Mouse (Mus musculus) adrenal gland, adult (tissue): ENCODE results near the gene Ddn.
A peak's percentile ranks its signal among the peaks of the same experiment; 100 is the strongest.

Experiments used
- DNase-seq, 2 experiments: peaks; one replicate each; pipeline ENCODE4 v3.0.0; 2022 to 2023; ENCODE audit warnings: low spot score in 1 of 2; ENCODE audit not compliant: inconsistent age in 2 of 2

Ddn gene

GRCm38 (mm10) chr15:98809390-98809789, at the start of gene Ddn:
Ddn (minus strand) TSS chr15:98809490.
- DNase-seq: no peak

- DNase-seq: peak in 1 of 2 experiments; percentile 6
Observed at GRCm38 (mm10) chr15:98854214-98854613, 44.9 kb upstream of the Ddn start.

GRCm38 (mm10) chr15:98853161-98853937, 44.1 kb upstream of the Ddn start:
- DNase-seq: peak in 1 of 2 experiments; percentile 19

- DNase-seq: no peak
Observed at GRCm38 (mm10) chr15:98852733-98853132, 43.4 kb upstream of the Ddn start.

DNA sequence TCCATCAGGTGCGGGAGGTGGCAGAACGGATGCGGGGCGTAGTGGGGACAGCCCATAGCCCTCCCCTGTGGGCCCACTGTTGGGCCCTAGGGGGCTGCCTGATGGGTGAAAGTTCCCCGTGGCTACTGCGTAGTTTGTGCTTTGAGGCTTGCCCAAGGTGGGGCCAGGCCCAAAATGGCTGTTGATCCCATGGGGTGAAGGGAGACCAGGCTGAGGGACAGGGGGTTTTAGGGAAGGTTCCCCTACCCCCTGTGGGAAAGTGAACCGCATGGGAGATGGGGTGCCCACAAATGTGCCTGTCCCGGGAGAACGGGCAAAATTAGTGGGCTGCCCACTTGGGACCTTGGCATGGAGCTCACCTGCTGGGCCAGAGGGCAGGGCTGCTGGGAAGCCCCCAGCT, 42.8 kb upstream of the Ddn start:
- peak in 1 of 2 experiments; percentile 6 for DNase-seq

DNA sequence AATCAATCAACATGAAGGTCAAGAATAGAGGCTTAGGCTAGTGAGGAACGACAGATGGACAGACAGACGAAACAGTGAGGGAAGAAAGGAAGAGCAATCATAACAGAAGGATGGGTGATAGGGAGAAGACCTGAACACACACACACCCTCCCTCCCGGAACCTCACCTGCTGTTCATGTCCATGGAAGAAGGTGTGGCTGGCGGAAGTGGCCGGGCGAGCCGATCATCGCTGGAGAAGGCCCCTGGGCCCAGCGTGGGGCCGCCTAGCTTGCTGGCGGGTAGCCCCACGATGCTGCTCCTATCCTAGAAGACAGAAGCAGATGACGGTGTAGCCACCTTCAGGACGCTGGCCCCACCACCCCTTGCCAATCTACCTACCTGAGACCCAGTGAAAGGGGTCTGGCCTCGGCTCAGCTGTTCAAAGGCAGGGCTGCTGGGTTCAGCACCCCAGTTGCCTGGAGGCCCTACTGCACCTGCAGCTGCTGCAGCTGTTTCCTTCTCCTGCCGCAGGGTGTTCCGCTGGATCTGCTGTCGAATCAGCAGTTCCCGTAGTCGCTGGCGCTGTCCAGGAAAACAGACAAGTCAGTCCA, 42.0 kb upstream of the Ddn start:
- DNase-seq: peak in 1 of 2 experiments; percentile 11

- DNase-seq: peak in 1 of 2 experiments; percentile 22
Observed at GRCm38 (mm10) chr15:98850668-98851067, 41.4 kb upstream of the Ddn start.

DNA sequence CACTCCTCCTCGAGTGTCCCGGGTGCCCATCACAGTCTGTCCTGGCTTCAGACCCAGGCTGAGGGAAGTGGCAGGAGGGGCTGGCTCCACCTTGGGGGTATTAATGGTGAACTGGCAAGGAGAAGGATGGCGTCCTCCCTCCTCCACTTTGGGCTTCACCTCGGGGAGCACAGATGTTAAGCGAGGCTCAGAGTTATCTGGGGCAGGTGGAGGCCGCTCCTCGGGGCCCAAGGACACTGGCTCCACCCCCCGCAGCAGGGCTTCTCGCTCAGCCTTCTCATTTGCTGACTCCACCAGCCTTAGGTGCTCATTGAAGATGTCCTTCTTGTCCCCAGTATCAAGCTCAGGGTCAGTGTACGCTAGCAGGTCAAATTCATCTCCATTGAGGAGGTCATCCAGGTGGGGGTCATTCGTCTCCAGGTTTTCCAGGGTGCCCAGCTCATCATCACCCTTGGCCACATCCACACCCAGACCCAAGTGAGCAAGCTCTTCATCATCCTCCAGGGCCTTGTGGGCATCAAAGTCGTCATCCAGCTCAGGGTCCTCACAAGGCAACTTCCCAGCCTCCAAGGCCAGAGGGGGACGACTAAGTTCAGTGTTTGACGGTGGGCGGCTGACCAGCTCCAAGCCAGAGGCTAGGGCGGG, 40.8 kb upstream of the Ddn start:
- DNase-seq: peak in 1 of 2 experiments; percentile 81

DNA sequence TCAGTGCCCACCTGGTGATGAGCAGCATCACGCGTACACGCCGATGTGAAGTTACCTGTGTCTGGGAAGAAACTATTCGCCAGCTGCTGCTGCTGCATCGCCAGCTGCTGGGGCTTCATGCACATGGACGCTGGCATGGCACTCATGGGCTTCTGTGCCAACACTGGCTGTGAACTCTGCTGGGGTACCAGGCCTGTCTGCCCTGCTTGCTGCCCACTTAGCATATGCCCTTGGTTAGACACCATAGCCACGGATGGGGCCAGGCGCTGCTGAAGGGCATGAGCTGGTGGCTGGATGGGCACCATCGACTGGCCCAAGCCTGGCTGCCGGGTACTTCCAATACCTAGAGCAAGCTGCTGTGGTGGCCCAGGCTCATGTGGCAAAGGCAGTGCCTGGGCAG, 39.9 kb upstream of the Ddn start:
- no peak for DNase-seq

DNA sequence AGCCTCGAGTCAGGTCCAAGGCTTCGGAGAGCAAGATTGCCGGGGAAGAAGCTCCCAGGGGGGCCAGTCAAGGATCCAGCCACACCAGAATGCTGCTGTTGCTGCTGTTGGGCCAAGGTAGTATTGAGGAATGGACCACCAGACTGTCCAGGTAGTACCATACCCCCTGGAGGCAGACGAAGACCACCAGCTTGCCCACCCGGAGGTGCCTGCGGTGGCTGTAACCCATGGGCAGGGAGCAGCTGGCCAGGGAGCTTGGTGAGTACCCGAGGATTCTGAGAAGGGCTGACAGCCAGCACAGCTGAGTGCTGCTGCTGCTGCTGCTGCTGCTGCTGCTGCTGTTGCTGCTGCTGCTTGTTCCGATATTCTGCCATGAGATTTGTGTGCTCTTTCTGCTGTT, 36.9 kb upstream of the Ddn start:
- no peak for DNase-seq

DNA sequence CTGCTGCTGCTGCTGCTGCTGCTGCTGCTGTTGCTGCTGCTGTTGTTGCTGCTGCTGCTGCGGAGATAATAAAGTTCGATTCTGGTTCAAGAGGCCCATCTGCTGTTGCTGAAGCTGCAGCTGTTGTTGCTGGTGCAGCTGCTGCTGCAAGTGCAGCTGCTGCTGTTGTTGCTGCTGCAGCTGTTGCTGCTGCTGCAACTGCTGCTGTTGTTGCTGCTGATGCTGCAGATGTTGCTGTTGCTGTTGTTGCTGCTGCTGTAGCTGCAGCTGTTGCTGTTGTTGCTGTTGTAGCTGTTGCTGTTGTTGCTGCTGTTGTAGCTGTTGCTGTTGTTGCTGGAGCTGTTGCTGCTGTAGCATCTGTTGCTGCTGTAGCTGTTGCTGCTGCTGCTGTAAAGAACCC, 35.9 kb upstream of the Ddn start:
- no peak for DNase-seq

DNA sequence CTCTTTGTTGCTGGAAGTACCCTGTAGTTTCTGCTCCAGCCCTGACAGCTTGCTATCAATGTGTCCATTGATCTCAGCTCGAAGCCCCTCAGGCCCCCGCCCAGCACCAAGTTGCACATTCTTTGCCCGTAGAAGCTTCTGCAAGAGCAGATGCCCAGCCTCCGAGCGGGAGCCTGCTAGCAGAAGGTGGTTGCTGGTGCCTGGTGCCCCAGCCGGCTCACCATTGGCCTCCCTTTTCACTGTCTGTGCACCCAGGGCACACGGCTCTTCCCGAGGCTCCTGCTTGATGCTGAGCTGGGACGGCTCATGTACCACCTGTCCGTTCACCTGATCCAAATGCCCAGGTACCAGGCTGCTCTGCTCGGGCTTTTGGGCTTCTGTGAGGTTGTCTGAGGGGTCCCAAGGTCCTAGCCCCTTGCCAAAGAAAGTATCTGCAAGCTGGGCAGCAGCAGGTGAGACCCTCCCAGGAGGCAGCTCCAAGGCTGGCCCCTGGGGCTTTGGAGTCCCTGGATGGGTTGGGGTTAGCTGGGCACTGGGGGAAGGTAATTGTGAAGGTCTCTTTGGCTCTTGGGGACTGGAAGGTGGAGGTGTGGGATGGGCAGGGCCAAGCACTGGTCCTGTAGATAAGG, 34.4 kb upstream of the Ddn start:
- no peak for DNase-seq

GRCm38 (mm10) chr15:98839671-98840585, 30.6 kb upstream of the Ddn start:
- peak in 1 of 2 experiments; percentile 32 for DNase-seq

GRCm38 (mm10) chr15:98839161-98839560, 29.9 kb upstream of the Ddn start:
- peak in 1 of 2 experiments; percentile 39 for DNase-seq

DNA sequence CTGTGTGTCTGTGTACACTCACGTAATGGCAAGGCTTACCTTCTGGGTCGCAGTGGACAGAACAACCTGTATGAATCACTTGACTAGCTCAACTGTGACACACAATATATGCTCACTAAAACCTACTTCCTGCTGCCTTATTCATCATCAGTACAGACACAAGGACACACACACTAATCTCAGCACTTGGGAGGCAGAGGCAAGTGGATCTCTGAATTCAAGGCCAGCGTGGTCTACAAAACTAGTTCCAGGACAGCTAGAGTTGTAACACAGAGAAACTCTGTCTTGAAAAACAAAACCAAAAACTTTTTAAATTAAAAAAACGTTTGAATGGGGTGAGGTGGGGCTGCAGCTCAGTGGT, 28.4 kb upstream of the Ddn start:
- DNase-seq: peak in 1 of 2 experiments; percentile 56

DNA sequence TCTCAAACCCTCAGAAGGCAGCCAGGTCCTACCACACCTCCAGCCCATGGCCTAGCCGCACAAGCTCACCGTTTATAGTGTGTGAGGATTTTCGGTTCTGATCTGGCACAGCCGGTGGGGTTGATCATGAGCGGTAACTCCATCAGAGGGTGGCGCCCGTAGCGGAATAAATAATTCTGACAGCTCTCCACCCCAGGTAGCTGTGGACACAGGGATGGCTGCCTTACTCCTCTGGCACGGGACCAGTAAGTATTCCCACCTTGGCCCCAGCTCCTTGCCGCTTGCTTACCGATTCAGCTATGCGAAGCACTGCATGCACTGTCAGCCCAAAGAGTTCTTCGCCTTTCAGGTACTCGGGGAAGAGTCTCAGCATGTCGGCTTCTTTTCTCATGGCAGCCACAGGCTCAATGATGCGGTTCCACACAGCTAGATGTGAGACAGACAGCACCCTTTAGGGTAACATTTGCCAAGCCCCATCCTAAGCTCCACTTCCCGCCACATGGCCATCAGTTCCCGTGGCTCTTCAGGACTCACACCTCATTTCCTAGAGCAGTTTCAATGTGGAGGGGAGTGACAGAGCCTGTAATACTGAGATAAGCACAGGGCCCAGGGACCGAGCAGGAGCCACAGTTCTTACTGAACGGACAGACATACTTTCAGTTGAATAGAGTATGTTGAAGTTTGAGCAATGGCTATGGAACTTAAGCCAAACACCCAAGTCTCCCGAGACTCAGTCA, 27.9 kb upstream of the Ddn start:
- DNase-seq: no peak

DNA sequence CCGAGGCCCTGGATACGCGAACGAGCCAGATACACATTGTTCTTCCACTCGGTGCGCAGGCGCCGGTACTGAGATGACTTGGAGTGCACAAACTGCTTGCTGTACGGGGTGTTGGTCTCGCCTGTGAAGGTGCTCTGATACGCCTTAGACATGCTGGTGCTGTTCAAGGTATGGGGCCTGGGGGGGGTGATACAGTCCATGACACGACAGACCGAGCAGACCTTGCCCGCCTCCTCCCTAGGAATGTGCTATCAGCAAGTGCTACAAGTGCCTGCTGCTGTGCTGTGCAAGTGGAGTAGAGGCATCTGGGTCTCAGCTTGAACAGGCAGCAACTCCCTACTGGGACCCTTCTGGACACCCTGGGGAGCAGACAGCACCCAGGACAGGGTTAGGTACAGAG, 26.0 kb upstream of the Ddn start:
- DNase-seq: peak in 1 of 2 experiments; percentile 31

DNA sequence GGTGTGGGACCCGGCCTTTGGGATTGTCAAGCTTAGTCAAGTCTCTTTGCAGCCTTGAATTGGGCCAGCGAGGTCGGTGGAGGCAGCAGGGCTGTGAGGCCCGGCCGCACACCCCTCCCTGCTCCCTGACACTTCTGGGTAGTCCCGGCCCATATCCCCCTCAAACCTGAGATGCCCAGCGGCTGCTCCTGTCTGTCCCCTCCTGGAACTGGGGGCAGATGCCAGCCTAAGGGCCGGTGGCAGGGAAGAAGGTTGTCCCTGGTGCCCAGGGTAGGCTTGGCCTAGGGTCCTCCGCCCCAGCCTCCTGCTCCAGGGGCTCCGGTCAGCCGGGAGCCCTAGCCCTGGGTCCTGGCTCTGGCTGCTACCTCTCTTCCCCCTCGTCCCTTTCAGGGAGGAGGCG, 24.8 kb upstream of the Ddn start:
- DNase-seq: peak in 1 of 2 experiments; percentile 52

- peak in 1 of 2 experiments; percentile 46 for DNase-seq
Observed at GRCm38 (mm10) chr15:98833281-98833680, 24.0 kb upstream of the Ddn start.
